Mouse (Mus musculus) limb, embryonic 11.5 days (tissue): Measurements from ENCODE around the gene Trp53bp2. TPM values are rescaled to one million over a fixed set of nuclear protein-coding genes. Genes with fewer than 3 reads are reported as not detected.

Experiments used
- ATAC-seq: fragments of 200-750 bp; cut with Nextera tagmentation; 2 replicates; pipeline ENCODE4 v1.8.0; 2017; ENCODE audit warnings: low read depth; ENCODE audit not compliant: insufficient number of reproducible peaks, low FRiP score, low TSS enrichment
- DNase-seq: peaks from one replicate; pipeline ENCODE4 v3.0.0-alpha.2; 2015; ENCODE audit warnings: low spot score
- H3K27ac ChIP-seq: fragments of 300-500 bp; sonication (generic); replicated peaks from 2 replicates; pipeline ENCODE4 v1.5.1; 2014; ENCODE audit warnings: low read depth, mild to moderate bottlenecking, low read length
- H3K27me3 ChIP-seq: fragments of 300-500 bp; sonication (generic); 2 replicates; pipeline ENCODE4 v1.6.1; 2014; ENCODE audit warnings: mild to moderate bottlenecking, low read length, mixed read lengths; ENCODE audit not compliant: control insufficient read depth, insufficient read depth
- H3K36me3 ChIP-seq: fragments of 300-500 bp; sonication (generic); 2 replicates; pipeline ENCODE4 v1.6.1; 2014; ENCODE audit warnings: mild to moderate bottlenecking, low read length, moderate library complexity, mixed read lengths; ENCODE audit not compliant: control insufficient read depth, insufficient read depth
- H3K4me1 ChIP-seq: fragments of 300-500 bp; sonication (generic); 2 replicates; pipeline ENCODE4 v1.6.1; 2014; ENCODE audit warnings: low read length, mixed read lengths; ENCODE audit not compliant: control insufficient read depth, insufficient read depth
- H3K4me2 ChIP-seq: fragments of 300-500 bp; sonication (generic); 2 replicates; pipeline ENCODE4 v1.6.1; 2014; ENCODE audit warnings: low read depth, mild to moderate bottlenecking, moderate library complexity; ENCODE audit not compliant: severe bottlenecking
- H3K4me3 ChIP-seq: fragments of 300-500 bp; sonication (generic); 2 replicates; pipeline ENCODE4 v1.5.1; 2014; ENCODE audit warnings: low read depth, low read length
- H3K9ac ChIP-seq: fragments of 300-500 bp; sonication (generic); 2 replicates; pipeline ENCODE4 v1.6.1; 2014; ENCODE audit warnings: mild to moderate bottlenecking, low read length
- H3K9me3 ChIP-seq: fragments of 300-500 bp; sonication (generic); 2 replicates; pipeline ENCODE4 v1.6.1; 2016; ENCODE audit warnings: low read length; ENCODE audit not compliant: control insufficient read depth
- WGBS: fragments of 180-500 bp; shearing (Covaris S2); extraction: QIAGEN DNeasy Blood & Tissue Kit; methylation state at CpG from one replicate; pipeline ENCODE4 v1.1.7; 2014; 5-methylcytosine and 5-hydroxymethylcytosine counted together
- polyA plus RNA-seq: library from polyadenylated mRNA; unstranded; fragments of >200 nt; fragmentation: Nextera tagmentation; extraction: Ambion mirVana; gene quantifications from 2 replicates; pipeline ENCODE4 v1.2.1, GENCODE M21; 2014

Gene Trp53bp2
- polyA plus RNA-seq, 1 experiment from 2014 or later: 41.5 TPM

DNA sequence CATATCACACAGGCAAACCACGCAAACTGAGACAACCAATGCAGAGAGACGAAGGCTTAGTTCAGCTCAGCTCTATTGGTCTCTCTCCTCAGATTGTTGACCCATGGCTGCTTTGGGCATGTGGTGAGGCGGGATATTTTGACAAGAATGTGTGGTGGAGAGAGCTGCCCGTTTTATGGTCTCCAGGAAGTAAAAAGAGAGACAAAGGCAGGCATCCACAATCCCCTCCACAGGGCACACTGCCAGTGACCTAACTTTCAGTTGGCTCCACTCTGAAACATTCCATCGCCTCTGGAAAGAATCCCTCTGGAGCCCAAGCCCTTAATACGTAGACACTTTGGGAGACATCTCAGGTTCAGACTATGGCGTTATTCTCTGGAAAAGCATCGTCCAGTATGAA lies 10.8 kb upstream of the Trp53bp2 start:
- H3K27ac ChIP-seq: no peak overlapping the region
- ATAC-seq (no peak), DNase-seq (no peak)
- H3K27me3 ChIP-seq: no peaks in the 10 kb centered on the region
- H3K4me1 ChIP-seq: 0 out of 2 replicates have a peak, but pooled peaks cover 4% of the 10 kb centered on the region
- no peaks in the 10 kb centered on the region for H3K9me3 ChIP-seq
- WGBS: 83% methylated on average over 8 of the region's 8 CpGs
- H3K36me3 ChIP-seq: no peaks in the 10 kb centered on the region
- H3K4me2 ChIP-seq: no peak overlapping the region
- no peak overlapping the region for H3K4me3 ChIP-seq
- no peak overlapping the region for H3K9ac ChIP-seq

GRCm38 (mm10) chr1:182398780-182399179 lies 10.2 kb upstream of the Trp53bp2 start:
- Histone ChIP-seq H3K36me3 (no peaks in the 10 kb centered on the region), H3K9ac (no peak overlapping the region), H3K9me3 (no peaks in the 10 kb centered on the region), H3K4me3 (no peak overlapping the region), H3K4me1 (0 out of 2 replicates have a peak, but pooled peaks cover 4% of the 10 kb centered on the region), H3K27me3 (no peaks in the 10 kb centered on the region), H3K4me2 (no peak overlapping the region), H3K27ac (no peak overlapping the region)
- 32% methylated on average over 3 of the region's 3 CpGs for WGBS
- DNase-seq (no peak), ATAC-seq (no peak)

- H3K4me3 ChIP-seq: no peak overlapping the region
- no peak overlapping the region for H3K27ac ChIP-seq
- H3K9ac ChIP-seq: no peak overlapping the region
- H3K9me3 ChIP-seq: no peaks in the 10 kb centered on the region
- no peak overlapping the region for H3K4me2 ChIP-seq
- DNase-seq: no peak
- H3K4me1 ChIP-seq: 0 out of 2 replicates have a peak, but pooled peaks cover 4% of the 10 kb centered on the region
- no peaks in the 10 kb centered on the region for H3K27me3 ChIP-seq
- no peaks in the 10 kb centered on the region for H3K36me3 ChIP-seq
- no peak for ATAC-seq
- WGBS: 87% methylated on average over 2 of the region's 2 CpGs
These were observed 9.8 kb upstream of the Trp53bp2 start for GRCm38 (mm10) chr1:182399205-182399604.

DNA sequence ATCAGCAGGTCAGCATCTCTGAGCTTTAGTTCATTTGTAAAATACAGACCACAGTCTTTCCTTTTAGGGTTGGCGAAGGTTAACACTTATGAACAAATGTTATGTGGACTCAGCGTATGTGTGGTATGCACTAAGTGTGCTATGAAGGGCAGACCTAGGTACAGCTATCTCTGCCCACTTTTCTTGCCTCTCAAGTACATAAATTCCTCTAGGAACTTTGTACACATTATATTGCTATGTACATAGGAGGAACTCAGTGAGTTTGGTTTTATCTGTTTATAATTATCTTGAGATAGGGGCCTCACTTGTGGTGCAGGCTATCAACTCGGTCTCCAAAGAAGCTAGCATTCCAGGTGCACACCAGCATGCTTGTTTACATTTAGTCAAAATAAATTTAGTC lies 9.1 kb upstream of the Trp53bp2 start:
- ATAC-seq: no peak
- Histone ChIP-seq H3K27me3 (no peaks in the 10 kb centered on the region), H3K9me3 (no peaks in the 10 kb centered on the region), H3K4me3 (no peak overlapping the region), H3K36me3 (no peaks in the 10 kb centered on the region), H3K4me2 (no peak overlapping the region), H3K4me1 (0 out of 2 replicates have a peak, but pooled peaks cover 4% of the 10 kb centered on the region), H3K9ac (no peak overlapping the region), H3K27ac (no peak overlapping the region)
- WGBS: 86% methylated on average over 3 of the region's 3 CpGs
- DNase-seq: no peak

DNA sequence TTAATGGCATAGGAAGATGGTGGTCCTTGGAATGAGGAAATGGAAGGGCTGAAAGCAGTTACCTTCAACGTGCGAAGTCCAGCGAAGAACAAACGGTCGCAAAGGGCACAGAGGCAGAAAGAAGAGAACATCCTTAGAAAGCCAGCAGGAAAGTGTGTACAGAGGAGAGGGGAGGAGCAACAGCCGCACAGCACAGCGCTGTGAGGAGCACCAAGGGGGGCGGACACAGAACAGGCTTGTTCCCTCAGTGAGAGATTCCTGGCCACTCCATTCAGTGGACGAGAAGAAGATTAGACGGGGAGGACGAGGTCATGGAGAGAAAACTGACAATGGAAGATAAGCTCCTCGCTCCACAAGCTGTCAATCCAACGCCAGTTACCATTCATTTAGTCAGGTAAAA lies 5.9 kb upstream of the Trp53bp2 start:
- DNase-seq (no peak), ATAC-seq (no peak)
- H3K9me3 ChIP-seq: no peaks in the 10 kb centered on the region
- no peaks in the 10 kb centered on the region for H3K27me3 ChIP-seq
- H3K4me2 ChIP-seq: no peak overlapping the region
- no peaks in the 10 kb centered on the region for H3K36me3 ChIP-seq
- H3K27ac ChIP-seq: no peak overlapping the region
- H3K9ac ChIP-seq: no peak overlapping the region
- 0 out of 2 replicates have a peak, but pooled peaks cover 4% of the 10 kb centered on the region for H3K4me1 ChIP-seq
- no peak overlapping the region for H3K4me3 ChIP-seq
- 64% methylated on average over 13 of the region's 13 CpGs for WGBS

GRCm38 (mm10) chr1:182406621-182407020 lies 2.4 kb upstream of the Trp53bp2 start:
- Histone ChIP-seq H3K9me3 (no peaks in the 10 kb centered on the region), H3K27ac (no peak overlapping the region), H3K36me3 (no peaks in the 10 kb centered on the region), H3K9ac (no peak overlapping the region), H3K4me2 (no peak overlapping the region), H3K4me1 (peaks cover 11% of the 10 kb centered on the region), H3K4me3 (no peak overlapping the region), H3K27me3 (no peaks in the 10 kb centered on the region)
- DNase-seq (no peak), ATAC-seq (no peak)
- WGBS: 65% methylated on average over 4 of the region's 4 CpGs

DNA sequence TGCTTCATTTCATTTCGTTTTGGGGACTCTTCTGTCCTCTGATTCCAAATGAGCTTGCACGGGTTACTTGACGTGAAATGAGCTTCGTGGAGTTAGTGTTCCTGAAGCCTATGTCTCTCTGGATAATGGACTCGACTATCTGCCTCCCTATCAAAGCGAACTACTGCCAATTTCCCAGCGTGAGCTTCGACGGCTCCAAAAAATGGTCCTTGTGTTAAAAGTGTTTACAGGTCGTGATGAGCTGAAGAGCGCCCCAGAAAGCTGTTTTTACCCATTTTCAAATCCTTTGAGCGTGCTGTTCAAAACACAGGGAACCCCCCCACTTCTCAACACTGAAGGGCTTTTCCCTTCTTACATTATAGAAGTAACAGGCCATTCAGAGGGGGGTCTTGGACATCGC lies 729 bp upstream of the Trp53bp2 start:
- Histone ChIP-seq H3K27me3 (no peaks in the 10 kb centered on the region), H3K9ac (peak overlapping the region; percentile 84), H3K4me1 (peaks cover 14% of the 10 kb centered on the region), H3K4me2 (peak overlapping the region; percentile 45), H3K36me3 (no peaks in the 10 kb centered on the region), H3K9me3 (no peaks in the 10 kb centered on the region), H3K27ac (peak overlapping the region; percentile 74), H3K4me3 (peak overlapping the region; percentile 89)
- ATAC-seq: no peak
- 2% methylated on average over 13 of the region's 13 CpGs for WGBS
- DNase-seq: no peak

GRCm38 (mm10) chr1:182409401-182410173 lies 615 bp downstream of the Trp53bp2 start:
- H3K36me3 ChIP-seq: no peaks in the 10 kb centered on the region
- ATAC-seq: no peak; the same call in 1 of the 2 replicates
- H3K9ac ChIP-seq: peak overlapping the region; percentile 99
- no peaks in the 10 kb centered on the region for H3K27me3 ChIP-seq
- peak; percentile 53 for DNase-seq
- peak overlapping the region; percentile 92 for H3K27ac ChIP-seq
- H3K4me1 ChIP-seq: peaks cover 18% of the 10 kb centered on the region
- H3K9me3 ChIP-seq: no peaks in the 10 kb centered on the region
- H3K4me3 ChIP-seq: peak overlapping the region; percentile 89
- 2% methylated on average over 34 of the region's 34 CpGs for WGBS
- peak overlapping the region; percentile 45 for H3K4me2 ChIP-seq
